Mouse (Mus musculus): ENCODE measurements around the gene Sp4.

DNA sequence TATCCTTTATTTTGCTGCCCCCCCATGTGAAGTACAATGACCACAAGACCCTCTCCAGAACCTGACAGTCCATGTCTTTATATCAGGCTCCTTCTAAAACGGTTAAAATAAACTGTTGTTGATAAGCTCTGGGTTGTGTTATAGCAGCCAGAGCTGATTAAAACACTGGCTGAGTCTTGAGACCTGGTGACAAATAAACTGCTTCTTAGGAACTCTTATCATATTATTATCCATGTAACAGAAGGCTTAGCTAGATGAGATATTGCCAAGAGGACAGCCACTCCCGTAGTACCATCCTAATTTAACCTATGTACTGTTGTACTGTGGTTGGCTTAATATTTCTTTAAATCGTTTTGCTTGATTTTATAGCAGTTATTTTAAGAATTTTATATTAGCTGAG lies 2.3 kb upstream of the Sp4 start:
- TF ChIP-seq GATA1 (IDR thresholded peaks at IDR 0.05; ENCODE audit: low read length) (peak; percentile 45; the same call in 1 of the 2 replicates), TAL1 (IDR thresholded peaks at IDR 0.05; ENCODE audit: low read length) (peak; percentile 24; the same call in 1 of the 3 replicates)
